Mouse (Mus musculus): Measurements from ENCODE around the gene Poglut1. TPM values are rescaled to one million over a fixed set of nuclear protein-coding genes. Genes with fewer than 3 reads are reported as not detected.
"Not testable (repeated sequence)": the region's sequence is repeated elsewhere in the genome, so short reads cannot be mapped to it uniquely, and the experiment has no call there.

Poglut1 gene
- polyA plus RNA-seq, 1 experiment = 59.9 TPM

DNA sequence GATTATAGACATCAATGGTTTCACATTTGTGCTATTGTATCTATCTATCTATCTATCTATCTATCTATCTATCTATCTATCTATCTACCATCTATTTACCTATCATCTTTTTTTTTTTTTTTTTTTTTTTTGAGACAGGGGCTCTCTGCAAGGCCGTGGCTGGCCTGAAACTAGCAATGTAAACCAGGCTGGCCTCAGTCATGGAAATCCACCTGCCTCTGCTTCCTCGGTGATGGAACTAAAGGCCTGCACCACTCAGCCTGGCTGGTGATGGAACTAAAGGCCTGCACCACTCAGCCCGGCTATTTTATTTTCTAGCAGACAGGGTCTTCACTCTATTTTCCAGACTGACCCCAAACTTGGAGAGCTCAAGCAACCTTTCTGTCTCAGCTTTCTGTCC, 71.8 kb downstream of the Poglut1 start:
- TF ChIP-seq POLR2A (IDR thresholded peaks at IDR 0.05; ENCODE audit: borderline replicate concordance, insufficient read depth, low read length) (no peak), CTCF (IDR thresholded peaks at IDR 0.05; ENCODE audit: borderline replicate concordance, insufficient read depth, low read depth, low read length) (no peak)
- no peak overlapping the region for H3K27ac ChIP-seq (ENCODE audit: insufficient read depth, low read length)
- DNase-seq = no peak
- H3K27me3 ChIP-seq (ENCODE audit: control insufficient read depth, insufficient read depth, low read length) = no peaks in the 10 kb centered on the region
- no peak overlapping the region for H3K4me3 ChIP-seq (replicated peaks; ENCODE audit: insufficient read depth, low read depth, low read length)
- H3K4me1 ChIP-seq (ENCODE audit: control insufficient read depth, insufficient read depth, low read length) = 0 out of 2 replicates have a peak, but pooled peaks cover 5% of the 10 kb centered on the region
- WGBS = 95% methylated on average over 3 of the region's 3 CpGs

DNA sequence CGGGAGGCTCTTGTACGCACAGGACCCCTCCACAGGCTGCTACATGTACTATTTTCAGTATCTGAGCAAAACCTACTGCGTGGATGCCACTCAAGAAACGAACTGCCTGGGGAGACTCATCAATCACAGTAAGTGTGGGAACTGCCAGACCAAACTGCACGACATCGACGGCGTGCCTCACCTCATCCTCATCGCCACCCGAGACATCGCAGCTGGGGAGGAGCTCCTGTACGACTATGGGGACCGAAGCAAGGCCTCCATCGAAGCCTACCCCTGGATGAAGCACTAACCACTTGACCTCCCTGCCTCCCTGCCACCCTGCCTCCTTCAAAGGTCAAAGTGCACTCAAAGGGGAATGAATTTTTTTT, 72.8 kb downstream of the Poglut1 start:
- 36% methylated on average over 14 of the region's 14 CpGs for WGBS
- H3K4me1 ChIP-seq (ENCODE audit: control insufficient read depth, insufficient read depth, low read length); H3K27ac ChIP-seq (ENCODE audit: insufficient read depth, low read length); H3K27me3 ChIP-seq (ENCODE audit: control insufficient read depth, insufficient read depth, low read length); DNase-seq: not testable (repeated sequence)
- H3K4me3 ChIP-seq (replicated peaks; ENCODE audit: insufficient read depth, low read depth, low read length) = peak overlapping the region; percentile 49

GRCm38 (mm10) chr16:38476312-38477240, 73.5 kb downstream of the Poglut1 start:
- TF ChIP-seq POLR2A (IDR thresholded peaks at IDR 0.05; ENCODE audit: borderline replicate concordance, insufficient read depth, low read length) = no peak
- TF ChIP-seq CTCF (IDR thresholded peaks at IDR 0.05; ENCODE audit: borderline replicate concordance, insufficient read depth, low read depth, low read length) = no peak
- peak overlapping the region; percentile 49 for H3K4me3 ChIP-seq (replicated peaks; ENCODE audit: insufficient read depth, low read depth, low read length)
- no peaks in the 10 kb centered on the region for H3K27me3 ChIP-seq (ENCODE audit: control insufficient read depth, insufficient read depth, low read length)
- 5% methylated on average over 34 of the region's 34 CpGs for WGBS
- H3K4me1 ChIP-seq (ENCODE audit: control insufficient read depth, insufficient read depth, low read length) = 0 out of 2 replicates have a peak, but pooled peaks cover 5% of the 10 kb centered on the region
- H3K27ac ChIP-seq (ENCODE audit: insufficient read depth, low read length) = no peak overlapping the region
- peak; percentile 49 to 50 for DNase-seq

DNA sequence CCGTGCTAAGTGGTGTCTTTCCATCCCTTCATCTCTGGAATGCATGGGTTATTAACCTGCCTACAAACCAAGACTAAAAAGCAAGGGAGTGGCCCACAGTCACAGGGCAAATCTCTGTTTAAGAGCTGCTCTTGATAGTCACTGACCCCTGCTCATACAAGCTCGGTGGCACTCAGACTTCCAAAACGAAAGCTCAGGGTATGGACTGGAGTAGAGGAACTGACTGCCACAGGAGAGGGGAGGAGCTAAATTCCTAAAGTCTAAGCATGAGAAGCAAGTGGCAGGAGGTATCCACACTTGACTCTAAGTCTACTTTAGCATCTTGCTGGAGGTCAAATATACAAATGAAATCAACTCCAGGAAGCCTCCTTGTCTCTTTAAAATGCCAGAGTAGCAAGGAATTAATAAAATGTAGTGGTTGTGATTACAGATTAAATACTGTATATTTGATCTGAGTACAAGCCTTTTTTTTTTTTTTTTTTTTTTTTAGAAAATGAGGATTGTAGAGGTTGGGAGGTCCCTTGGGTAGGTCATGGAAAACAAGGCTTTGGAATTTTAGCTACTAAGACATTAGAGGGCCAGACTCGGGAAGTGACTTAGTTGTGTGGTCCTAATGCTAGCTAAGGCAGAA, 74.3 kb downstream of the Poglut1 start:
- Histone ChIP-seq H3K27me3 (ENCODE audit: control insufficient read depth, insufficient read depth, low read length) (no peaks in the 10 kb centered on the region), H3K4me3 (replicated peaks; ENCODE audit: insufficient read depth, low read depth, low read length) (no peak overlapping the region), H3K27ac (ENCODE audit: insufficient read depth, low read length) (no peak overlapping the region), H3K4me1 (ENCODE audit: control insufficient read depth, insufficient read depth, low read length) (0 out of 2 replicates have a peak, but pooled peaks cover 5% of the 10 kb centered on the region)
- no peak for DNase-seq
- TF ChIP-seq CTCF (IDR thresholded peaks at IDR 0.05; ENCODE audit: borderline replicate concordance, insufficient read depth, low read depth, low read length) (no peak), POLR2A (IDR thresholded peaks at IDR 0.05; ENCODE audit: borderline replicate concordance, insufficient read depth, low read length) (no peak)
- 66% methylated on average over 4 of the region's 4 CpGs for WGBS

Other genes with a start within 250 kb of the Poglut1 start
- gene Maats1, start 208.1 kb downstream of the Poglut1 start, polyA plus RNA-seq (2012; rRNA removed) = 0.39 and 0.78 TPM in 2 replicates
- gene Cox17, start 203.3 kb downstream of the Poglut1 start, polyA plus RNA-seq (2012; rRNA removed) = 240 and 256 TPM in 2 replicates
- 0.41 TPM in 1 of 2 replicates, not detected in the other for gene Gm21987, start 203.2 kb downstream of the Poglut1 start, polyA plus RNA-seq (2012; rRNA removed)
- gene Popdc2, start 188.0 kb downstream of the Poglut1 start, polyA plus RNA-seq (2012; rRNA removed) = 0.31 and 0.36 TPM in 2 replicates
- gene Pla1a, start 117.1 kb downstream of the Poglut1 start, polyA plus RNA-seq (2012; rRNA removed) = 1.2 and 1.6 TPM in 2 replicates
- 67.3 and 71.6 TPM in 2 replicates for gene Adprh, start 97.6 kb downstream of the Poglut1 start, polyA plus RNA-seq (2012; rRNA removed)
- gene Cd80, start 94.7 kb downstream of the Poglut1 start, polyA plus RNA-seq (2012; rRNA removed) = 0.34 and 0.41 TPM in 2 replicates
- 19.7 and 19.9 TPM in 2 replicates for gene Timmdc1, start 27.6 kb downstream of the Poglut1 start, polyA plus RNA-seq (2012; rRNA removed)
- 62.9 and 63.0 TPM in 2 replicates for gene Tmem39a, start 8.4 kb upstream of the Poglut1 start, polyA plus RNA-seq (2012; rRNA removed)
- gene Arhgap31, start 163.0 kb upstream of the Poglut1 start, polyA plus RNA-seq (2012; rRNA removed) = 17.3 and 17.8 TPM in 2 replicates
- 18.0 and 19.9 TPM in 2 replicates for gene B4galt4, start 192.0 kb upstream of the Poglut1 start, polyA plus RNA-seq (2012; rRNA removed)